Mouse (Mus musculus): Measurements from ENCODE around the gene Helq. TPM values are rescaled to one million over a fixed set of nuclear protein-coding genes. Genes with fewer than 3 reads are reported as not detected.

The Helq gene
- polyA plus RNA-seq, 1 experiment from 2014 or later, result 13.0 TPM

GRCm38 (mm10) chr5:100779002-100779401 lies 19.4 kb downstream of the Helq start:
- Histone ChIP-seq H3K27me3 (replicated peaks) (no peaks in the 10 kb centered on the region), H3K4me2 (no peak overlapping the region), H3K9ac (no peak overlapping the region), H3K4me3 (no peak overlapping the region), H3K4me1 (replicated peaks) (peaks cover 7% of the 10 kb centered on the region; the same call in 1 of the 2 replicates), H3K36me3 (peaks cover 64% of the 10 kb centered on the region), H3K9me3 (replicated peaks) (no peaks in the 10 kb centered on the region), H3K27ac (ENCODE audit: poor library complexity, severe bottlenecking) (no peak overlapping the region)
- ATAC-seq (ENCODE audit: insufficient number of reproducible peaks, low FRiP score), result no peak
- 93% methylated on average over 13 of the region's 13 CpGs for WGBS

- no peak for ATAC-seq (ENCODE audit: insufficient number of reproducible peaks, low FRiP score)
Measured at GRCm38 (mm10) chr5:100776900-100777299, 21.5 kb downstream of the Helq start.

GRCm38 (mm10) chr5:100775778-100776404 lies 22.5 kb downstream of the Helq start:
- 72% methylated on average over 13 of the region's 13 CpGs for WGBS
- Histone ChIP-seq H3K27ac (ENCODE audit: poor library complexity, severe bottlenecking) (no peak overlapping the region), H3K4me1 (replicated peaks) (peaks cover 7% of the 10 kb centered on the region; the same call in 1 of the 2 replicates), H3K9ac (no peak overlapping the region), H3K4me2 (no peak overlapping the region), H3K27me3 (replicated peaks) (no peaks in the 10 kb centered on the region), H3K4me3 (no peak overlapping the region), H3K9me3 (replicated peaks) (no peaks in the 10 kb centered on the region), H3K36me3 (peaks cover 57% of the 10 kb centered on the region)
- no peak for ATAC-seq (ENCODE audit: insufficient number of reproducible peaks, low FRiP score)

More at GRCm38 (mm10) chr5:100776900-100777299, 21.5 kb downstream of the Helq start:
- H3K4me2 ChIP-seq, result no peak overlapping the region
- H3K9me3 ChIP-seq (replicated peaks), result no peaks in the 10 kb centered on the region
- H3K4me3 ChIP-seq, result no peak overlapping the region
- WGBS, result 66% methylated on average over 5 of the region's 5 CpGs
- H3K36me3 ChIP-seq, result peaks cover 57% of the 10 kb centered on the region
- peaks cover 7% of the 10 kb centered on the region; the same call in 1 of the 2 replicates for H3K4me1 ChIP-seq (replicated peaks)
- H3K27ac ChIP-seq (ENCODE audit: poor library complexity, severe bottlenecking), result no peak overlapping the region
- H3K9ac ChIP-seq, result no peak overlapping the region
- H3K27me3 ChIP-seq (replicated peaks), result no peaks in the 10 kb centered on the region

- Histone ChIP-seq H3K4me1 (replicated peaks) (peaks cover 4% of the 10 kb centered on the region; the same call in 1 of the 2 replicates), H3K27ac (ENCODE audit: poor library complexity, severe bottlenecking) (no peak overlapping the region), H3K27me3 (replicated peaks) (no peaks in the 10 kb centered on the region), H3K36me3 (peaks cover 69% of the 10 kb centered on the region), H3K9ac (no peak overlapping the region), H3K9me3 (replicated peaks) (no peaks in the 10 kb centered on the region), H3K4me2 (no peak overlapping the region), H3K4me3 (no peak overlapping the region)
- 86% methylated on average over 4 of the region's 4 CpGs for WGBS
- no peak for ATAC-seq (ENCODE audit: insufficient number of reproducible peaks, low FRiP score)
Measured at GRCm38 (mm10) chr5:100771575-100771974, 26.8 kb downstream of the Helq start.

- Histone ChIP-seq H3K27me3 (replicated peaks) (no peaks in the 10 kb centered on the region), H3K9me3 (replicated peaks) (no peaks in the 10 kb centered on the region), H3K4me1 (replicated peaks) (no peaks in the 10 kb centered on the region), H3K36me3 (peaks cover 88% of the 10 kb centered on the region), H3K9ac (no peak overlapping the region), H3K4me2 (no peak overlapping the region), H3K27ac (ENCODE audit: poor library complexity, severe bottlenecking) (no peak overlapping the region), H3K4me3 (no peak overlapping the region)
- no peak for ATAC-seq (ENCODE audit: insufficient number of reproducible peaks, low FRiP score)
- WGBS, result 88% methylated on average over 7 of the region's 7 CpGs
Measured at GRCm38 (mm10) chr5:100766026-100766425, 32.4 kb downstream of the Helq start.

- Histone ChIP-seq H3K9ac (no peak overlapping the region), H3K9me3 (replicated peaks) (no peaks in the 10 kb centered on the region), H3K4me2 (no peak overlapping the region), H3K27me3 (replicated peaks) (no peaks in the 10 kb centered on the region), H3K4me3 (no peak overlapping the region), H3K4me1 (replicated peaks) (no peaks in the 10 kb centered on the region), H3K27ac (ENCODE audit: poor library complexity, severe bottlenecking) (no peak overlapping the region), H3K36me3 (peaks cover 52% of the 10 kb centered on the region)
- no peak for ATAC-seq (ENCODE audit: insufficient number of reproducible peaks, low FRiP score)
- 86% methylated on average over 7 of the region's 7 CpGs for WGBS
Measured at GRCm38 (mm10) chr5:100761736-100762135, 36.7 kb downstream of the Helq start.

- 82% methylated on average over 10 of the region's 10 CpGs for WGBS
- no peak overlapping the region for H3K27ac ChIP-seq (ENCODE audit: poor library complexity, severe bottlenecking)
- H3K27me3 ChIP-seq (replicated peaks), result no peaks in the 10 kb centered on the region
- no peaks in the 10 kb centered on the region for H3K4me1 ChIP-seq (replicated peaks)
- no peak for ATAC-seq (ENCODE audit: insufficient number of reproducible peaks, low FRiP score)
- 0 out of 2 replicates have a peak, but pooled peaks cover 3% of the 10 kb centered on the region for H3K9me3 ChIP-seq (replicated peaks)
- no peak overlapping the region for H3K9ac ChIP-seq
- no peak overlapping the region for H3K4me2 ChIP-seq
- no peak overlapping the region for H3K4me3 ChIP-seq
- peaks cover 37% of the 10 kb centered on the region for H3K36me3 ChIP-seq
Measured at GRCm38 (mm10) chr5:100760049-100760663, 38.2 kb downstream of the Helq start.

- H3K9me3 ChIP-seq (replicated peaks), result 0 out of 2 replicates have a peak, but pooled peaks cover 3% of the 10 kb centered on the region
- peaks cover 16% of the 10 kb centered on the region for H3K36me3 ChIP-seq
- 90% methylated on average over 5 of the region's 5 CpGs for WGBS
Measured at GRCm38 (mm10) chr5:100758121-100758520, 40.3 kb downstream of the Helq start.

GRCm38 (mm10) chr5:100753407-100753806 lies 45.0 kb downstream of the Helq start:
- 78% methylated on average over 7 of the region's 7 CpGs for WGBS
- Histone ChIP-seq H3K27ac (ENCODE audit: poor library complexity, severe bottlenecking) (no peak overlapping the region), H3K9ac (no peak overlapping the region), H3K4me2 (no peak overlapping the region), H3K4me1 (replicated peaks) (no peaks in the 10 kb centered on the region), H3K36me3 (no peaks in the 10 kb centered on the region), H3K9me3 (replicated peaks) (0 out of 2 replicates have a peak, but pooled peaks cover 3% of the 10 kb centered on the region), H3K4me3 (no peak overlapping the region), H3K27me3 (replicated peaks) (no peaks in the 10 kb centered on the region)
- ATAC-seq (ENCODE audit: insufficient number of reproducible peaks, low FRiP score), result no peak

More at GRCm38 (mm10) chr5:100758121-100758520, 40.3 kb downstream of the Helq start:
- no peak for ATAC-seq (ENCODE audit: insufficient number of reproducible peaks, low FRiP score)
- Histone ChIP-seq H3K27me3 (replicated peaks) (no peaks in the 10 kb centered on the region), H3K4me1 (replicated peaks) (no peaks in the 10 kb centered on the region), H3K4me3 (no peak overlapping the region), H3K9ac (no peak overlapping the region), H3K4me2 (no peak overlapping the region), H3K27ac (ENCODE audit: poor library complexity, severe bottlenecking) (no peak overlapping the region)

GRCm38 (mm10) chr5:100751655-100752054 lies 46.7 kb downstream of the Helq start:
- no peak for ATAC-seq (ENCODE audit: insufficient number of reproducible peaks, low FRiP score)
- no peak overlapping the region for H3K4me2 ChIP-seq
- H3K36me3 ChIP-seq, result no peaks in the 10 kb centered on the region
- 0 out of 2 replicates have a peak, but pooled peaks cover 3% of the 10 kb centered on the region for H3K9me3 ChIP-seq (replicated peaks)
- WGBS, result 58% methylated on average over 4 of the region's 4 CpGs
- H3K27me3 ChIP-seq (replicated peaks), result no peaks in the 10 kb centered on the region
- H3K9ac ChIP-seq, result no peak overlapping the region
- H3K4me3 ChIP-seq, result no peak overlapping the region
- no peak overlapping the region for H3K27ac ChIP-seq (ENCODE audit: poor library complexity, severe bottlenecking)
- H3K4me1 ChIP-seq (replicated peaks), result no peaks in the 10 kb centered on the region

GRCm38 (mm10) chr5:100750617-100751255 lies 47.7 kb downstream of the Helq start:
- Histone ChIP-seq H3K4me2 (no peak overlapping the region), H3K27me3 (replicated peaks) (no peaks in the 10 kb centered on the region), H3K4me3 (no peak overlapping the region), H3K9ac (no peak overlapping the region), H3K36me3 (no peaks in the 10 kb centered on the region), H3K9me3 (replicated peaks) (0 out of 2 replicates have a peak, but pooled peaks cover 3% of the 10 kb centered on the region), H3K27ac (ENCODE audit: poor library complexity, severe bottlenecking) (no peak overlapping the region), H3K4me1 (replicated peaks) (no peaks in the 10 kb centered on the region)
- no peak for ATAC-seq (ENCODE audit: insufficient number of reproducible peaks, low FRiP score)
- WGBS, result 76% methylated on average over 10 of the region's 10 CpGs

Measured in heart, embryonic 12.5 days (tissue).